Mouse (Mus musculus) spleen, adult 2 months (tissue): ENCODE data around the gene Hmox2. TPM values are rescaled to one million over a fixed set of nuclear protein-coding genes. Genes with fewer than 3 reads are reported as not detected.

Experiments
- DNase-seq, 2 experiments: peaks; one replicate each; pipeline versions ENCODE4 v3.0.0 to v3.0.0-alpha.2; 2012 to 2021; ENCODE audit warnings: low spot score in 2 of 2, low read depth in 1 of 2
- H3K27ac ChIP-seq: fragments of 200-500 bp; 2 replicates; pipeline ENCODE4 v1.5.1; 2012; ENCODE audit warnings: low read length, inconsistent platforms; ENCODE audit not compliant: insufficient read depth
- H3K27me3 ChIP-seq: fragments of 200-500 bp; 2 replicates; pipeline ENCODE4 v1.6.1; 2012; ENCODE audit warnings: mild to moderate bottlenecking, moderate library complexity, low read length, inconsistent platforms; ENCODE audit not compliant: control insufficient read depth, insufficient read depth
- H3K36me3 ChIP-seq: fragments of 200-500 bp; 2 replicates; pipeline ENCODE4 v1.6.1; 2012; ENCODE audit warnings: mild to moderate bottlenecking, low read length, inconsistent platforms; ENCODE audit not compliant: control insufficient read depth, insufficient read depth
- H3K4me1 ChIP-seq: fragments of 200-500 bp; 2 replicates; pipeline ENCODE4 v1.6.1; 2011; ENCODE audit warnings: inconsistent platforms; ENCODE audit not compliant: control insufficient read depth, insufficient read depth, insufficient read length
- H3K4me3 ChIP-seq: fragments of 200-500 bp; 2 replicates; pipeline ENCODE4 v1.5.1; 2011; ENCODE audit warnings: mild to moderate bottlenecking, inconsistent platforms; ENCODE audit not compliant: insufficient read depth, insufficient read length; ENCODE audit errors: extremely low read depth
- CTCF ChIP-seq: fragments of 200-500 bp; IDR thresholded peaks from 2 replicates; pipeline ENCODE4 v1.5.1; 2011; ENCODE audit warnings: mild to moderate bottlenecking, inconsistent platforms; ENCODE audit not compliant: insufficient read depth, insufficient read length, insufficient replicate concordance; ENCODE audit errors: extremely low read depth
- POLR2A ChIP-seq: fragments of 200-500 bp; IDR thresholded peaks from 2 replicates; pipeline ENCODE4 v1.6.1; 2011; ENCODE audit warnings: low read depth, low read length, inconsistent platforms
- WGBS: fragments of 180-500 bp; shearing (Covaris S2); methylation state at CpG from one replicate; pipeline ENCODE4 v1.1.7; 2018; 5-methylcytosine and 5-hydroxymethylcytosine counted together
- polyA plus RNA-seq: library from polyadenylated mRNA; depleted of rRNA; stranded (reverse); fragments of >200 nt; gene quantifications from 2 replicates; pipeline ENCODE4 v1.2.3, GENCODE M21; 2012

Gene Hmox2
- polyA plus RNA-seq, 1 experiment: 19.8 TPM

- no peaks in the 10 kb centered on the region for H3K4me1 ChIP-seq
- TF ChIP-seq POLR2A (no peak), CTCF (no peak)
- no peak for DNase-seq
- no peak overlapping the region for H3K4me3 ChIP-seq
- no peak overlapping the region for H3K27ac ChIP-seq
- no peaks in the 10 kb centered on the region for H3K27me3 ChIP-seq
- H3K36me3 ChIP-seq: peaks cover 52% of the 10 kb centered on the region
- 77% methylated on average over 6 of the region's 6 CpGs for WGBS
Observed at GRCm38 (mm10) chr16:4767012-4767790, 41.0 kb downstream of the Hmox2 start.

GRCm38 (mm10) chr16:4768719-4769118 is 42.6 kb downstream of the Hmox2 start:
- H3K27ac ChIP-seq: no peak overlapping the region
- no peaks in the 10 kb centered on the region for H3K27me3 ChIP-seq
- WGBS: 97% methylated on average over 5 of the region's 5 CpGs
- DNase-seq: no peak
- 0 out of 2 replicates have a peak, but pooled peaks cover 3% of the 10 kb centered on the region for H3K4me1 ChIP-seq
- H3K36me3 ChIP-seq: peaks cover 49% of the 10 kb centered on the region
- no peak overlapping the region for H3K4me3 ChIP-seq
- TF ChIP-seq CTCF (no peak), POLR2A (no peak)

- Histone ChIP-seq H3K27ac (no peak overlapping the region), H3K36me3 (peaks cover 20% of the 10 kb centered on the region), H3K27me3 (no peaks in the 10 kb centered on the region), H3K4me1 (0 out of 2 replicates have a peak, but pooled peaks cover 3% of the 10 kb centered on the region), H3K4me3 (no peak overlapping the region)
- no peak for DNase-seq
- WGBS: 37% methylated on average over 1 of the region's 1 CpGs
- TF ChIP-seq POLR2A (no peak), CTCF (no peak)
Observed at GRCm38 (mm10) chr16:4773289-4773970, 47.3 kb downstream of the Hmox2 start.

GRCm38 (mm10) chr16:4777171-4777904 is 51.2 kb downstream of the Hmox2 start:
- no peaks in the 10 kb centered on the region for H3K27me3 ChIP-seq
- peaks cover 10% of the 10 kb centered on the region; the same call in 1 of the 2 replicates for H3K4me1 ChIP-seq
- 94% methylated on average over 3 of the region's 3 CpGs for WGBS
- no peak for DNase-seq
- H3K4me3 ChIP-seq: no peak overlapping the region
- H3K36me3 ChIP-seq: no peaks in the 10 kb centered on the region
- no peak for TF ChIP-seq POLR2A
- no peak for TF ChIP-seq CTCF
- H3K27ac ChIP-seq: no peak overlapping the region

GRCm38 (mm10) chr16:4777905-4778609 is 51.9 kb downstream of the Hmox2 start:
- 91% methylated on average over 4 of the region's 4 CpGs for WGBS
- DNase-seq: no peak
- no peak for TF ChIP-seq CTCF
- no peak for TF ChIP-seq POLR2A

GRCm38 (mm10) chr16:4778940-4779339 is 52.8 kb downstream of the Hmox2 start:
- no peak for TF ChIP-seq CTCF
- no peak for TF ChIP-seq POLR2A
- DNase-seq: no peak
- WGBS: 89% methylated on average over 4 of the region's 4 CpGs
- Histone ChIP-seq H3K27me3 (no peaks in the 10 kb centered on the region), H3K27ac (no peak overlapping the region), H3K4me3 (no peak overlapping the region), H3K4me1 (peaks cover 7% of the 10 kb centered on the region; the same call in 1 of the 2 replicates), H3K36me3 (no peaks in the 10 kb centered on the region)

More at GRCm38 (mm10) chr16:4777905-4778609, 51.9 kb downstream of the Hmox2 start:
- peaks cover 10% of the 10 kb centered on the region; the same call in 1 of the 2 replicates for H3K4me1 ChIP-seq
- H3K27ac ChIP-seq: no peak overlapping the region
- no peaks in the 10 kb centered on the region for H3K27me3 ChIP-seq
- H3K4me3 ChIP-seq: no peak overlapping the region
- H3K36me3 ChIP-seq: no peaks in the 10 kb centered on the region
